Mouse (Mus musculus) layer of hippocampus, adult 6 months (tissue): Measurements from ENCODE around the gene Brip1. TPM values are rescaled to one million over a fixed set of nuclear protein-coding genes. Genes with fewer than 3 reads are reported as not detected.

Experiments used
- long read RNA-seq, 2 experiments: library from polyadenylated mRNA; unstranded; transcript quantifications; one replicate each; pipeline ENCODE4 v2.0.0; 2019 to 2020
- polyA plus RNA-seq: library from polyadenylated mRNA; unstranded; fragments of <200 nt; fragmentation: Nextera tagmentation; gene quantifications from 2 replicates; pipeline ENCODE4 v1.2.3, GENCODE M21; 2021

Gene Brip1
- 0.03 TPM in 2 replicates for polyA plus RNA-seq
- long read RNA-seq, experiment 1, partial matches to known transcripts = 1 of 1 reads
- long read RNA-seq, experiment 1, other reads (novel, unspliced or antisense) = 0 of 1 reads
- long read RNA-seq, experiment 2, partial matches to known transcripts = 0 of 1 reads
- long read RNA-seq, experiment 2, other reads (novel, unspliced or antisense) = 1 of 1 reads

GRCm38 (mm10) chr11:86201037-86201786, at the start of gene Brip1:
TSS of gene Brip1 (minus strand) at chr11:86201193.

Other genes starting within 250 kb of the Brip1 start
- 2.0 and 4.7 TPM in 2 replicates for gene Ints2, start 56.4 kb upstream of the Brip1 start, polyA plus RNA-seq
- 3.0 and 3.2 TPM in 2 replicates for gene Med13, start 156.4 kb upstream of the Brip1 start, polyA plus RNA-seq